Mouse (Mus musculus): ENCODE measurements at regions not wholly inside any gene's neighbourhood (a gene's known extent, or its start where the extent isn't known, plus 50 kb on each side); places are given as distances from the start of the nearest gene placed in this dataset.

DNA sequence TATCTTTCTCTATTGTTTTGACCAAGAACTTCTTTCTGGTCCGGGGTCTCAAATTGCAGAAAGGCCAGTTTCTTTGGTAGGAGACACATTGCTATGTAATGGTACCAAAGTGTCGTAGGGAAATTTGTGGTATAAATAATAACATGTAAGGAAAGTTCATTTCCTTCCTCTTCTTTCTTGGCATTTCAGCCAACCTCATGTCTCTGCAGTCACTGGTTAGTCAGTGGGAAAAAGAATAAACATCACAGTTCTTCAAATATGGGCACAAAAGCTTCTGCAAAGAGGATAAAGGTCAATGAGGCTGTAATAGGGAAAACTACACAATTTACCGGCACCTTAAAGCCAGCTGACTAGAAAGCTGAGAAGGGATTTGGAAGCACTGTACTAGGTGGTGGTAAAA is 68.5 kb upstream of the Rgs1 start:
- DNase-seq (ENCODE audit: low read depth, low spot score), result no peak

DNA sequence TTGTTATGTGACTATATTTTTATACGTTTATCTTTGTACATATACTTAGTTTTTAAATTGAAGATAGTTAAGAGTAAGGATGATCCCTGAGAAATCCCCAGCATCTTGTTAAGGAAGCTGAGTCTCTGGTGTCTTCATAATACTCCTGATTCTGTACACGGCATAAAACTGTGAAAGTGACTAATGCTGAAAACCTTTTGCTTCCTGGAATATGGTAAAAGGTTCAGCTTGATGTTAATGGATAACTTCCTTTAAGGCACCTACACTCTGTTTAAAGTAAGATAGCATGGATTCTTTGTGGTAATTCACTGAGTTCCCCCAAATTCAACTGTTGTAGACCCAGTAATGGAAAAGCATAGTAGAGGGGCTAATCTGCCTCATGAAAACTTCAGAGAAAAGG is 67.2 kb upstream of the Rgs1 start:
- no peak for DNase-seq (ENCODE audit: low read depth, low spot score)

DNA sequence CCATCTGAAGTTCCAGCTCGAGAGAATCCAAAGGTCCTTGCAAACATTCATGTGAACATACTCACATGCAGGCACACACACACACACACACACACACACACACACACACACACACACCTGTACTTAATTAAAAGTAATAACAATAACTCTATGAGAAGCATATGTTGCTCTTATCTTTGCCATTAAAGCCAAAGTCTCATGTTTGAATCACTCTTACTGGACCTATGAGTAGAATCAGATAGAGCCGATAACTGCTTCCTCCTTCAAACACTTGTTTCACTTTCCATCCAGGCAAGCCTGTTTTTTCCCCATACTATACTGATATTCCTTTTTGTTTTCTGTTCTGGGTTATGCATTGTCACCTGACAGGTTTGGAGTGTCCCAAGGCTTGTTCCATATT is 65.3 kb upstream of the Rgs1 start:
- DNase-seq (ENCODE audit: low read depth, low spot score), result no peak

DNA sequence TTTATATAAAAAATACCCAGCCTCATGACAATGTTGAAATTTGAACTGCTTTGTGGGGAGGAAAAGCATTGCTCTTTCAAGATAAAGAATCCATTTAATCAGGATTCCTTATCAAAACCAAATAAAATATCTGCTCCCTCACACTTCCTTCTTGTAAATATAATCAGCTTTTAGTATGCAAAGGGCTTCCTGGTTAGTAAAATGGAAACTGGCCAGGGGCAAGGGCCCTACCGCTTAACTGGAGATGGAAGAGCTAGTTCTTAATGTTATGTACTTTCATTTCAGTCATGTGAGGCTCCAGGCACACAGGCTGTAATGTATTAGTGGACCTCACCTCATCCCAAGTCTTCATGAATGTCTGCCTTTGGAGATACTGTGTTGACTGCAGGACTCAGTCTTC is 64.3 kb upstream of the Rgs1 start:
- DNase-seq (ENCODE audit: low read depth, low spot score), result no peak

DNA sequence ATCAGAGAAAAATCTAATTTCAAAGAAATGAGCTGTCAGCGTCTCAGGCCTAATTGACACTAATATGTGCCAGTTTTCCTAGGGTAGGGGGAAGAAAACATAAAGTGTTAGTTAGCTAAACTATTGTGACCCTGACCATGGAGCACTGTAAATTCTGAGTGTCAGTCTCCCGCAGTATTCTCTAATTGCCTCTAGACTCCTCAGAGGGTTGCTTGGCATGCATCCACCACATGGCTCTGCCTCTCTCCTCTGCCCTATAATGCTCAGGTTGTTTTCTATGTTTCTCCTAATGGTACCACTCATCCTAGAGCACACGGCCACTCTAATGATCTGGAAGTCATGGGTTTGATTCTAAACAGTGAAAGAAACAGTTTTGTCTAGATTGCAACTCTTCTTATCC is 60.9 kb upstream of the Rgs1 start:
- no peak for DNase-seq (ENCODE audit: low read depth, low spot score)

DNA sequence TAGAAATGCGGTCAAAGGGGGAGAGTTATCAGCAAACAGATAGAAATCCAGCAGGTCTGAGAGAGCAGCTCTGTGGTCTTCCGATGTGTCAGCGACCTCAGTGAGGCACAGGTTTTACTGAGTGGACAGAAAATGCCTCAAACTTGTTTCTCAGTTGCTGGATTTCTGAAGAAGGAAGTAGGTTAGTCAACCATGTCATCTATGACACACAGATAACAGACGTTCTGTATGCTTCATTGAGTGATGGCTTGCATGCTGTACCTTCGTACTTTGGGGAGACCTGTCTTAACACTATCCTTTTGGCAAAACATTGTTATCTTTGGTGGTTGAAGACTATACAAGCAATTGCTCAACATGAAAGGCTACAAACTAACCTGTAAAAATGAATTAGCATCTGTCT is 59.3 kb upstream of the Rgs1 start:
- DNase-seq (ENCODE audit: low read depth, low spot score), result no peak

- DNase-seq (ENCODE audit: low read depth, low spot score), result no peak
These were observed 58.8 kb upstream of the Rgs1 start for GRCm38 (mm10) chr1:144307854-144308285.

GRCm38 (mm10) chr1:144307017-144307853 is 58.2 kb upstream of the Rgs1 start:
- no peak for DNase-seq (ENCODE audit: low read depth, low spot score)

DNA sequence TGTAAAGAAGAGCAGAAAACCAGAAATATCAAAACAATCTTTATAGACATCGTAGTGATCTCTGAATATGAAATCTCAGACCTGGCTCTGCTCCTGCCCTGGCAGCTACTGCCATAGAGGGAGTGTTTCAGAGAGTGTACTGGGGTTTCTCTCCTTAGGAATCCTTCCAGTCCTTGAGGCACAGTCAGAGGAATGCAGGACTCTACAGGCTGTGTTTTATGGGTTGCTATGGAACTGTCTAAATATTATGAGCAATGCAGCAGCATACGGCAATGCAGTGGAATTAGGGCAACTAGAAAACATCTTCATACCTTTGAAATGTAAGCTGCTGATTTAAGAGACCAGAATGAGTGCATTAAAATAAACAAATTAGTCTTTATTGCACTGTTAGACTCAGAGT is 57.2 kb upstream of the Rgs1 start:
- DNase-seq (ENCODE audit: low read depth, low spot score), result no peak

DNA sequence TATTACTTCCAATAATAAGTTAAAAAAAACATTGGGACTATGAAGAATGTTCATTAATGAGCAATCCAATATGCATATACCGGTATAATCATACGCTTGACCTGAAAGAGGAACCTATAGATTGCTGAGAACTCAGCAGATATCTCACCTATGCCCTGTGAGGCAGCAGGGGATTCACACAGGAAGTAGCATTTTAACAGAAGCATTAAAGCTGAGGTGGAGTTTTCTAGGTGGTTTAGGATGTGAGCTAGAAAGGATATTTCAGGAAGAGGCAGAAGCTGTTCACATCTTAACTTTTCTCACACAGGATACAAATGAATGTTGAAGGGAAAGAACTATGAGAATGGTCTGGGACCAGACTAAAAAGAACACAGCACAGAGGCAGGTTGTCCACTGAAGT is 51.6 kb upstream of the Rgs1 start:
- no peak for DNase-seq (ENCODE audit: low read depth, low spot score)

Measured in R1 (cell line).